Mouse (Mus musculus): ENCODE results near the gene Bsg.

Bsg gene

DNA sequence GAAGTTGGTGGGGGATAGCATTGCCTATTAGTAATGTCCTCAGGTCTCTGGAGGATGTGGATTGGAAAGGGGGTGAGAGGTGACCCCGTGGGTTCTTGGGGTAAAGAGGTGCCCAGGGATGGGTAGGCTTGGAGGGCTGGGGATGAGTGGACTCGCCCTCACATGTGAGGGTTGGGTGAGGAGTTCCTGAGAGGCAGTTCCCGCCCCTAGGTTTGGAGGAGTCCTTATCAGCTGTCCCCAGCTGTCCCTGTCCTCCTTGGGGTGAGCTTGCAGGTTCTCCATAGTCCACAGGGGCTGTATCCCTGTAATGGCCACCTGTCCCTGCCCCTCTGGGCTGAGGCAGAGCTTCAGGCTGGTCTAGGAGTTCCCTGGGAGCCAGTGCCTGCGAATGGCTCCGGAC is 1.7 kb downstream of the Bsg start:
- DNase-seq (ENCODE audit: low spot score), result no peak

DNA sequence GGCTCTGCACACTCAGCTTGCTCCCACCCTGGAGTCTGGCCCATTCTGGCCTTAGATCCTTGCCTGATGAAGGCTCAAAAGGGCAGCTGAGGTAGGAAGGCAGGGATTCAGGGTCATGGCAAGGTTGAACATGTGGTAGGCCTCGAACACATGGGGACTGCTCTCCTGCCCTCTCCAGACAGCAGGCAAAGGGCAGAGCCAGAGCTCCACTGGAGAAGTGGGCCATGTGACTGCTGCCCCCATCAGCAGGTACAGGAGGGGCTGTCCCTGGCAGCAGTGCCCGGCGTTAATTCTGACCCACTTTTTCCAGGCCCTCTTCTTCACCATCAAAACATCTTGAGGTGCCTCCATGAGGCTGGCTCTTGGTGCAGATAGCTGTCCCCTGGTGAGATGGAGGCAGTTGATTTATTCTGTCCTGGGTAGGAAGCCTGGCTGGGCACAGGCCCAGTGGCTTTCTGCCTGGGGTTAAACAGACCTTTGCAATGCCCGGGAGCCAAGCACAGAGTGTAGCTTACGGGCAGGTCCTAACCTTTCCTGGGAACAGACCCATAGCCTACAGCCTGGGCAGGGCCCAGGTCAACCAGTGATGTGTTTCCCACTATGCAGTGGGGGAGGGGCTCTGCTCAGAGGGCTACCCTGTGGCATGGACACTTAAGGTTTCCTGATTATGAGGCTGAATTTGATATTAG is 2.3 kb downstream of the Bsg start:
- DNase-seq (ENCODE audit: low spot score), result no peak

DNA sequence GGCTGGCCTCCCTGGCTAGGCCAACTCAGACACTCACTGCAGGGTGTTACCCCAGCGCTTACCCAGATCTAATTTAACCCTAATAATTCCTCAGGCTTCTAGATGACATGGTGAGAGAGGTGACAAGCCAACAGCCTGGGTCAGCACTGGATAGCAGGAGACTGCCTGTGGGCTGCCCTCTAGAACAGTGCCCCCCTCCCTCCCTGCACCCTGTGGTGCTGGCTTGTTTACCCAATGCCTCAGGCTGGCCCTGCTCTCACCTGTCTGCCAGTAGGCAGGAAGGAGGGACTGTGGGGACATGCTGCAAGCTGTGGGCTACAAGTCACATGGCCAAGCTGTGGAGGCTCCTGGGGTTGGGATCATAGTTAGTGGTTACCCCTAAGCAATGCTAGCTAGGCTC is 2.9 kb downstream of the Bsg start:
- no peak for DNase-seq (ENCODE audit: low spot score)

GRCm38 (mm10) chr10:79707759-79708158 is 3.5 kb downstream of the Bsg start:
- no peak for DNase-seq (ENCODE audit: low spot score)

- no peak for DNase-seq (ENCODE audit: low spot score)
These were observed 4.4 kb downstream of the Bsg start for GRCm38 (mm10) chr10:79708668-79709067.

DNA sequence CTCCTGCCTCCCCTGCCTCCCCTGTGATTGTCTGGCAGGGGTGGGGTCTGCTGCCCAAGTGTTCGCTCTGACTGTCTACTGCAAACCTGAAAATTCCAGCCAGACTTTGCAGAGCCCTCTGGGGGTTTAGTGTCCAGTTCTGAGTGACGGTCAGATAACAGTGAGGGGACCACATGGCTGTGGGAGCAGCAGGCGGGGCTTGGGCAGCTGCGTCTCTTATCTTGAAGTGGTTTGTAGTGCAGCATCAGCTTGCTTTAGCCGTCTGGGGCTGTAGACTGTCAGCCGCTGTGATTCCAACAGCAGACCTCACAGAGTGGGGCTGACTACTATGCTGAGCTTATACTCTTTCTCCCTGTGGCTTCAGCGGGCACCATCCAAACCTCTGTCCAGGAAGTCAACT is 5.0 kb downstream of the Bsg start:
- no peak for DNase-seq (ENCODE audit: low spot score)

- no peak for DNase-seq (ENCODE audit: low spot score)
These were observed 7.7 kb downstream of the Bsg start for GRCm38 (mm10) chr10:79712029-79712428.

GRCm38 (mm10) chr10:79712499-79713126 is 8.3 kb downstream of the Bsg start:
- DNase-seq (ENCODE audit: low spot score), result peak; percentile 53

DNA sequence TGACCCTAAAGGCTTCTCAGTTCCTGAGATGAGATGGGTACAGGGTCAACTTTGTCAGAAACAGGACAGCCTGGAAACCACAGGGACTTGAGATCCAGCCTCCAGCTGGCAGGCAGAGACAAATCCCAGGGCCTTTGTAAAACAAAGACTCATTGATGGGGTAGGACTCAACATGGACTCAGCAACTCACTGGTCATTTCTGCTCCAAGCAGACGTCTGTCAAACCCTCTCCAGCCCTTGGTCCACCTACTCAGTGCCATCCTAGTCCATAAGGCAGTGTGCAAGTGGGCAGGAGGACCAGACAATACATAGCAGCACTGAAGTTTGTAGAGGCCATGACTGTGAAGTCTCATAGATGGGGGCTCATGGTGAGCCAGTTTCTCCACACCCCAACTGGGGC is 8.9 kb downstream of the Bsg start:
- no peak for DNase-seq (ENCODE audit: low spot score)

DNA sequence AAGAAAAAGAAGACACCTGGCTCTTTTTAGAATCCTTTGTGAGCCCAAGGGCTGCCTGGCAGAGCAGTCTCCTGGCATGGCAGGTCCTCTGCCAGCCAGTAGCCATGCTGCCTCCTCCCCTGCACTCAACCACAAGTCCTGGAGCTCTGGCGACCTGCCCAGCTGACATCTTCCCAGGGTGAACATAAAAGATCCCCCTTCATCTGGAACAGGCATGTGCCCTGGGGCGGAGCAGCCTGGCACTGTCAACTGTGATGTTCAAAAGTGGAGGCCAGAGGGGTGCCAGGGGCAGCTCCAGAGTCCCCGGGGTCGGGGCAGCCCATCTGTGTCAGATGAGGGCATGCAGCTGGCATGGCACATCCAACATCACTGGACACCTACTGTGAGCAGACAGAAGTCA is 10.7 kb downstream of the Bsg start:
- no peak for DNase-seq (ENCODE audit: low spot score)

DNA sequence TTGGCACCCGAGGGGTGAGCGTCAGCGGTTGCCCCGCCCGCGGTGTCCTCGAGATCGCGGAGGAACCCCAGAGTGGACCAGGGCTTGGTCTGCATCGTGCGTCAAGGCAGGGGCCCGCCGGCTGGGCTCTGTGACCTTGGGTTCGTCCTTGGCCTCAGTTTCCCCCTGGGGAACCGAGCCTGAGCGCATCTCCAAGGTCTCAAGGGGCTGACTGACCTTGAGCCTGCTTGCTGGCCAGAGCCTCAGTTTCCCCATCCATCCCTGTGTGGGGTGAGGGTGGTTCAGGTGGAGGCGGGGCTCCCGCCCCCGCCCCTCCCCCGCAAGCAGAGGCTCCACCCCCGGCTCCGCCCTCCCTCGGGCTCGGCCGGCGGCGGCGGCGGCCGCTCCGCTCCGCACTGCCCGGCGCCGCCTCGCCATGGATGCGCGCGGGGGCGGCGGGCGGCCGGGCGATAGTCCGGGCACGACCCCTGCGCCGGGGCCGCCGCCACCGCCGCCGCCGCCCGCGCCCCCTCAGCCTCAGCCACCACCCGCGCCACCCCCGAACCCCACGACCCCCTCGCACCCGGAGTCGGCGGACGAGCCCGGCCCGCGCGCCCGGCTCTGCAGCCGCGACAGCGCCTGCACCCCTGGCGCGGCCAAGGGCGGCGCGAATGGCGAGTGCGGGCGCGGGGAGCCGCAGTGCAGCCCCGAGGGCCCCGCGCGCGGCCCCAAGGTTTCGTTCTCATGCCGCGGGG is 12.1 kb downstream of the Bsg start, which contains the start of gene Hcn2:
TSS of gene Hcn2 (plus strand) at position 381 of the 734 bp plus-strand sequence.
- no peak for DNase-seq (ENCODE audit: low spot score)

GRCm38 (mm10) chr10:79716988-79717355 is 12.7 kb downstream of the Bsg start:
- DNase-seq (ENCODE audit: low spot score), result no peak

DNA sequence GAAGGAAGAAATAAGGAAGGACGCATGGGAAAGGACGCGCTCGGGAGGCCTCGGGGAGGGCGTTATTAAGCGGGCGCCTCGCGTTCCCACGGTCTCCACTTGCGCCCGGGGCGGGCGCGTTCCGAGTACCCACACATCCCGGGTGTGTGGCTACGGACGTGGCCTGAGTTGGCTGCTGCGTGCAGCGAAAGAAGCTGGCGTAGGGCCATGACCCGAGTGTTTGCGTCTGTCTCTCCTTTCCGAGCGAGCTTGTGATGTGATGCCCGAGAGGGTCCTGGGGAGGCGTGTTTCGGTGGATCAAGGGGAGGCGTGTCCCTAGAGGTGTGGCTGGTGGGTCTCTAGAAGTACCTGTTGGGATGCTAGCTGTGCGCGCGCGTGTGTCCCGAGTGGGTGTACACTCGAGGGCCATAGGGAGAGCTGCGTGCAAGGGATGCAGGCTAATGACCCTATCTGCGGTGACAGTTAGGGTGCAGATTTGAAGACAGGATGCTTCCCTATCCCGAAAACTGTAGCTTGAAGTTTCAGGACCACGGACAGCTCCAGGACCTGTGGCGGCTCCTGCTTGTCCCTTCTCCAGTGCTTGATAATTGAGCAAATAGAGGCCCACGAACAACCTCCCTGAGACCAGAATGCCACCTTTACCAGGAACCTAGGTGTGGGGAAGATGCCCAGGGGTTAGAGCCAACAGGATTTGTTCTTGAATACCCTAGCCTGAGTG is 13.5 kb downstream of the Bsg start:
- peak; percentile 69 for DNase-seq (ENCODE audit: low spot score)

DNA sequence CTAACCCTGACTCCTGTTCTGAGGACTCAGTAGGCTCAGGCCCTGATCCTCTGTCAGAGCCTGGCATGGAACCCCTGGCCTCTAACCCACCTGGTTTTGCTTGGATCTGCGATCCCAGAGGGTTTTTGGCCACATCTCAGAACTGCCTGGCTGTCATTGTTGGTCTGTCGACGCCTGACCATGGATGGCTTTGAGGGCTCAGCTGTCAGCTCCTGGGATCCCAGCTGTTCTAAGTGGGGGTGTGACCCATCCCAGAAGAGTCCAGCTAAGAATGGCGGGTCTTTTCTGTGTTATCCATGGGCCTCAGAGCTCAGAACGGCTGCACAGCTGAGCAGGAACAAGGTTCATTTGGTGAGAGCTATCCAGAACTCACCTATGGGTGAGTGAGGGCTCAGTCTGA is 16.8 kb downstream of the Bsg start:
- no peak for DNase-seq (ENCODE audit: low spot score)

DNA sequence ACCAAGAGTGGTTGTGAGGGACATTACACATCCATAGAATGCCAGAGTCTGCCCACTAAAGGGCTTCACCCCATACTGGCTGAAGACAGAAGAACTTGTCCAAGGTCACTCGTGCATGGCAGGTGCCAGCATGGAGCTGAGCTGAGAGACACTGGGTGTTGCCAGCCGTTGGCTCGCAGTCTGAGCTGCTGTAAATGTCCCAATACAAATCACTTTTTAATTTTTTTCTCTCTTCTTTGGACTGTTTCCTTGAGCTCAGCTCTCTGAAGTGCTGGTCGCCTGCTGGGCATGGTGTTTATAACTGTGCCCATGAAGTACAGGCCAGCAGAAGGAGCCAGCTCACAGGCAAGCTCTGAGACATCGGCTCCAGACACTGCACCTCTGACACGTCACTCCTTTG is 18.8 kb downstream of the Bsg start:
- no peak for DNase-seq (ENCODE audit: low spot score)

DNA sequence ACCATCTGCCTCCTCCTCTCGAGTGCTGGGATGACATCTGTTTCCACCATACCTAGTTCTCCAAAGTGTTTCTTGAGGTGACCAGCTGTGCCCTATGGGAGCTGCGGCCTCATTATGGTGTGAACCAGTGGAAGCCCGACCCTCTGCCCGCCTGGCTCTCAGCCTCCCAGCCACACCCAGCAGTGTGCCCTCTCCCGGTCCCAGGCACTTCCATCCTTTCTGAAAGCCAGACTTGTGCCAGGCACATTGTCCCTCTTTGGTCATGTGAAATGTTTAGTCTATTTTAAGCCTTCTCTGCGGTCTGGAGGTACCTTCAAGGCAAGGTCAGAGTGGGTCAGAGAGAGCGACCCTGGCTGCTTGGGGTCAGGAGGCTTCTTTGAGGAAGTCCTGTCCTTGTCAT is 19.4 kb downstream of the Bsg start:
- DNase-seq (ENCODE audit: low spot score), result no peak

DNA sequence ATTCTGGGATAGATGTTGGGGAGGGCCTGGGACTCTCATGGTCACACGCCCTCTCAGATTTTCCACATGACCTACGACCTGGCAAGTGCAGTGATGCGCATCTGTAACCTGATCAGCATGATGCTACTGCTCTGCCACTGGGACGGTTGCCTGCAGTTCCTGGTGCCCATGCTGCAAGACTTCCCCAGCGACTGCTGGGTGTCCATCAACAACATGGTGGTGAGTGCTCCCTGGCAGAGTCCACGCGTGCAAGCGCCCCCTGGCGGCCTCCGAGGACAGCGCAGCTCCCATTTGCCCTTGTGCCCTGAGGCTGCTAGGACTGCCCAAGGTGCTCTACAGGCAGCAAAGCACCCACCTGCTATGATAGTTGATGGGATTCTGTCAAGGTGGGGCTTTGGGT is 21.8 kb downstream of the Bsg start:
- DNase-seq (ENCODE audit: low spot score), result no peak

DNA sequence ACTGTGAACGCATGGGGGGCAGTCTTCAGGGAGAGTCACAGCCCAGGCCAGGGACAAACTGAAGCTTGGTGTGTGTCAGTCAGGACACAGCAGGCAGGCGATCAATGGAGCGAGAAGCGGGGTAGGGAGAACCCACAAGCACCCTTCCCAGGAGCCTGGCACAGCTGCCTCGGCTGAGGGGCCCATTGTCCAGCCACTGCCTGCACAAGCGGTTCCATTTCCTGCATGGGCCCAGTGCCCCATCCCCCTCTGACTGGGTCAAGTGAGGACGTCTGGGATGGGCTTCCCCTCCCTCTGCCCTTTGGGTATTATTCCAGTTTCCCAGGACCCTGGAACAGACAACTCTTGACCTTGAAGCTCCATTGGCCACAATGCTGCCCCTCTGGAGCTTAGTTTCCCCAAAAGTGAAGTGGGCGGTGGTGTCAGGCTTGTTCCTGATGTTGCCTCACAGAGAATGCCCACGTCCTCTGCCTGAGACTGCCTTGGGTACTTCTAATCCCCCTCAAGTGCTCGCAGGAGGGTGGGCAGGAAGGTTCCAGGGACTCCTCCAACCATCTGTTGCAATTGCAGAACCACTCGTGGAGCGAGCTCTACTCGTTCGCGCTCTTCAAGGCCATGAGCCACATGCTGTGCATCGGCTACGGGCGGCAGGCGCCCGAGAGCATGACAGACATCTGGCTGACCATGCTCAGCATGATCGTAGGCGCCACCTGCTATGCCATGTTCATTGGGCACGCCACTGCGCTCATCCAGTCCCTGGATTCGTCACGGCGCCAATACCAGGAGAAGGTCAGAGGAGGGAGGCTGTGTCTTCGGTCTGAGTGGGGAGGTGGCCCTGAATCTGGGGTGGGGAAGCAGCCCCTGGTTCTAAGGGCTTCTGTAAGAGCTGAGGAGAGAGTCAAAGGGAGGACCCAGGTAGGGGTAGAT is 24.3 kb downstream of the Bsg start:
- no peak for DNase-seq (ENCODE audit: low spot score)

DNA sequence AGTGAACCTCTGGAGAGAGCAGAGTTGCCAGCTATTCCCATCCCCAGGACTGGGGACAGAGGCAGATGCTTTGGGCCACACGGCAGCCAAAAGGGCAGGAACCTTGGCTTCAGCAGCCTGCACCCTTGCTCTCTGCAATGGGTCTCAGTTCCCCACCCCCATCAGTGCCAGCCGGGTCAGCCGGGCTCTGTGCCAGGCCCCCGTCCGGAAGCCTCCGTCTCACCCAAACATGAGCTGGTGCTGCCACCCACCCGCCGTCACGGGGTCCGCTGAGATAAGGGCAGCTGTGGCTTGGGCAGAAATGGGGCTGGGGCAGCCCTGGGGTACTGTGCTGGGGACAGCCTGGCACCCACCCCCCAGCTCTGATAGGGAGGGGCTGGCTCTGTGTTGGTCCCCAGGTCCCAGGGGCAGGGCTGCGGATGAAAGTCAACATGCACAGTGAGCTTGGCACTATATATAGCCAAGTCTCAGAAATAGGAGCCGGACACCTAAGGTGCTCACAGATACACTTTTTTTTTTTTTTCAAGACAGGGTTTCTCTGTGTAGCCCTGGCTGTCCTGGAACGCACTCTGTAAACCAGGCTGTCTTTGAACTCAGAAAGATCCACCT is 25.2 kb downstream of the Bsg start:
- no peak for DNase-seq (ENCODE audit: low spot score)

DNA sequence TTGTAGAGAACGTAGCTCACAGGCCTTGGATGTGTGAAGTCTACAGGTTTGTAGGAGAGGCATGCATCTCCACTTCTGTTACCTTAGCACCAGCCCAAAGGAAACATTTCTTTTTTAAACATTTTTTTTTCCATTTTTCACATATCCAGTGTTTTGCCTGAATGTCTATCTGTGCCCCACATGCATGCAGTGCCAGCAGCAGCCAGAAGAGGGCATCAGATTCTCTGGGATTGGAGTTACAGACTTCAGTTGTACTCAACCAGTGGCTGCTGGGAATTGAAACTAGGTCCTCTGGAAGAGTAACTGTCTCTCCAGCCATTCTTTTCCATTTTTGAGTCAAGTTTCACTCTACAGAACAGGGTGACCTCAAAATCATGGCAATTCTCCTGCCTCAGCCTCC is 28.2 kb downstream of the Bsg start:
- DNase-seq (ENCODE audit: low spot score), result no peak

GRCm38 (mm10) chr10:79733847-79734246 is 29.6 kb downstream of the Bsg start:
- no peak for DNase-seq (ENCODE audit: low spot score)
